Mouse (Mus musculus): ENCODE data around the gene Gmds. TPM values are rescaled to one million over a fixed set of nuclear protein-coding genes. Genes with fewer than 3 reads are reported as not detected.
A peak's percentile ranks its signal among the peaks of the same experiment; 100 is the strongest.

Gmds gene
- polyA plus RNA-seq, 1 experiment from 2014 or later = 31.4 TPM

DNA sequence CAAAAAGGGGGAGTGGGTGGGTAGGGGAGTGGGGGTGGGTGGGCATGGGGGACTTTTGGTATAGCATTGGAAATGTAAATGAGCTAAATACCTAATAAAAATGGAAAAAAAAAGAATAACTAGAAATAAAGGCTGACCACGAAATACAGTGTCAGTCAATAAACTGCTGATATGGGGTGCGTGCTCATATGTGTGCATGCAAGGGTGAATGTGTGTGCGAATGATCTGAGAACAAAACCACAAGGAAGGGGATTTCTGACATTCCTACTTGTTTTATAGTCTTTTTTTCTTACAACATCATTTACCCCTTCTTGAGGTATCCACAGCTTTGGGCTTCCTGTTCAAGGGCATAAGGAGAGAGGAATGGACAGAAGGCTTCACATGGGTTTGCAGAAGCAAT, 224.7 kb downstream of the Gmds start:
- ATAC-seq (ENCODE audit: insufficient number of reproducible peaks, low FRiP score, low TSS enrichment, low read depth) = no peak
- no peaks in the 10 kb centered on the region for H3K36me3 ChIP-seq (ENCODE audit: control insufficient read depth, insufficient read depth, low read length)
- no peaks in the 10 kb centered on the region for H3K9me3 ChIP-seq (ENCODE audit: control insufficient read depth, low read length)
- no peaks in the 10 kb centered on the region for H3K27me3 ChIP-seq (ENCODE audit: control insufficient read depth, insufficient read depth, low read length)
- 95% methylated on average over 3 of the region's 3 CpGs for WGBS
- DNase-seq (ENCODE audit: low spot score) = no peak
- H3K4me1 ChIP-seq (ENCODE audit: control insufficient read depth, insufficient read depth, low read length) = no peaks in the 10 kb centered on the region
- no peak overlapping the region for H3K27ac ChIP-seq (replicated peaks; ENCODE audit: low read depth, low read length)
- no peak overlapping the region for H3K9ac ChIP-seq (ENCODE audit: low read length)
- H3K4me3 ChIP-seq (ENCODE audit: low read depth, low read length) = no peak overlapping the region
- no peak overlapping the region for H3K4me2 ChIP-seq (ENCODE audit: low read depth, severe bottlenecking)

DNA sequence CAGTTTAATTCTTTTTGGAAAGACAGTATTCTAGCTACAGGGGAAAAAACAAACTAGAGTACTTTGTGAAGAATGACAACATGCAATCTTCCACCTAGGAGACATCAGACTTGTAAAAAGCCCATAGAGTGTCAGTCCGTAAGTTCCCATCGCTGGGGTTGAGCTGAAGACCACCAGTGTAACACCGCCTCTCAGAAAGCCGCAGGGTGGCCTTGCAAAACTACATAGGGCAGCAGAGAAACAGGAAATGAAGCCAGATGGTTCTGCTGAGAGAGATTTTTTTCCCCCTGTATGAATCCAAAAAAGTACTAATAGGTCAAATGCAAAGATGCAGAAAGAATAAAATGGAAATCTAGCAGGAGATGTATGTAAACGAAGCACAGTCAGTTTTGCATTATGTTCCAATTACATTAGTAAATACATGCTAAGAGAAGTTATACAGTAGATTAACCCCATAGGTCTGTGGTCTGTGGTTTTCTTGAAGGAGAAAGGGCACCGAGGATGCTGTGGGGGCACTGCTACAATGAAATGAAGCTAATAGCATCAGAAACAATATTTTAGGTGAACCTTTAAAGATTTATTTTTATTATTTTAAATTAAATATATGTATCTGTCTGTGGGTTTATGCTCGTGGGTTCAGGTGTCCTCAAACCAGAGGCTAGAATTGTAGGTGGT, 250.1 kb downstream of the Gmds start:
- ATAC-seq (ENCODE audit: insufficient number of reproducible peaks, low FRiP score, low TSS enrichment, low read depth) (no peak), DNase-seq (ENCODE audit: low spot score) (no peak)
- Histone ChIP-seq H3K27ac (replicated peaks; ENCODE audit: low read depth, low read length) (no peak overlapping the region), H3K4me2 (ENCODE audit: low read depth, severe bottlenecking) (no peak overlapping the region), H3K27me3 (ENCODE audit: control insufficient read depth, insufficient read depth, low read length) (no peaks in the 10 kb centered on the region), H3K4me1 (ENCODE audit: control insufficient read depth, insufficient read depth, low read length) (0 out of 2 replicates have a peak, but pooled peaks cover 4% of the 10 kb centered on the region), H3K9ac (ENCODE audit: low read length) (no peak overlapping the region), H3K36me3 (ENCODE audit: control insufficient read depth, insufficient read depth, low read length) (no peaks in the 10 kb centered on the region), H3K4me3 (ENCODE audit: low read depth, low read length) (no peak overlapping the region), H3K9me3 (ENCODE audit: control insufficient read depth, low read length) (no peaks in the 10 kb centered on the region)
- WGBS = 45% methylated on average over 7 of the region's 7 CpGs

DNA sequence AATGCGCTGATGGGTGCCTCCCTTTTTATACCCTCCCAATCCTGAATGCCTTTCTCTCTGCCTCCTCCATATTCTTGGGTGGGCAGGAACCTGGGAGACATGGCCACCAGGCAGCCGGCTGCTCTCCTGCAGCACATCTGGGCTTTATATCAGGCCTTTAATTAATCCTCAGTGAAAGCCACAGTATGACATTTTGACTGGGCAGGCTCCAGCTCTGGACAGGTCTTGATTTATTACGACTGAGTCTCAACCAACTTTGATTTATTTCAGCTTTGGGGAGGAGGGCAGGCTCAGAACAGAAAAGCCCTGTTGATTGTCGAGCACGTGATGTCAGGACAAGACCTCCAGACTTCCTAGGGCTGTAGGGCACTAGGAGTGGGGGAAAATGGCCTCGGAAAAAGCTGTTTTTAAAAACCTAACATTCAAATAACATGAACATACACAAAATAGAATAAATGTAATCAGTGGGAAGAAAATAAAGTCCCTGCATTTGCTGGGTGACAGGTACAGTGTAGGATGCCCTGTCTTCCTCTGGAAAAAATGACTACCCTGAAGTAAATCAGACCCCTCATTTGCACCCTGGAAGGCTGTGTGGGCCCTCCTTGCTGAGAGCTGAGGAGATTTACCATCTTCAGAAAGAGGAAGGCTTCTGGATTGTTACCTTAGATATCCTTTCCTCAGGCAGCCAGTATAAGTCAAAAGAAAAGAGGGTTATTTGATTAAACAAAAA, 257.9 kb downstream of the Gmds start:
- ATAC-seq (ENCODE audit: insufficient number of reproducible peaks, low FRiP score, low TSS enrichment, low read depth) (peak; percentile 86), DNase-seq (ENCODE audit: low spot score) (peak; percentile 59)
- no peak overlapping the region; the same call in 1 of the 2 replicates for H3K27ac ChIP-seq (replicated peaks; ENCODE audit: low read depth, low read length)
- H3K9me3 ChIP-seq (ENCODE audit: control insufficient read depth, low read length) = no peaks in the 10 kb centered on the region
- H3K9ac ChIP-seq (ENCODE audit: low read length) = no peak overlapping the region
- no peaks in the 10 kb centered on the region for H3K27me3 ChIP-seq (ENCODE audit: control insufficient read depth, insufficient read depth, low read length)
- H3K36me3 ChIP-seq (ENCODE audit: control insufficient read depth, insufficient read depth, low read length) = no peaks in the 10 kb centered on the region
- no peak overlapping the region for H3K4me2 ChIP-seq (ENCODE audit: low read depth, severe bottlenecking)
- WGBS = 25% methylated on average over 6 of the region's 6 CpGs
- no peak overlapping the region for H3K4me3 ChIP-seq (ENCODE audit: low read depth, low read length)
- peaks cover 6% of the 10 kb centered on the region for H3K4me1 ChIP-seq (ENCODE audit: control insufficient read depth, insufficient read depth, low read length)

DNA sequence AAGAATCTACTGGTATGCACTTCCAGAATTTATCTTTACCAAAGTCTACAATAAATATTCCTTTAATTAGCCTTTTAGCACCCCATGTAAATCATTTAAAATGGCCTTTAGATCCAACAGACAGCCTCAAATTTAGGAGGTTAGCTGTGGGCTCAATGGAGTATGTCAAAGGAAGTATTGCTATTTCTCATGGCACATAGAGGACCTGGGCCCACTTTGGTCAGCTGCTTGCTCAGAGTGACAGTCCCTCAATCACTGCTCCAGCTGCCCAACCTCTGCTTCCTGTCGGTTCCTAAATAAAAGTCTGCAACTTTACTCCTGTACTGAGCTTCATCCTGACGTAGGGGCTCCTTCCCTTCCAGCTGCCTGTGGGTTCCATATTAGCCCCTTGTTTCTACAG, 264.9 kb downstream of the Gmds start:
- H3K9me3 ChIP-seq (ENCODE audit: control insufficient read depth, low read length) = no peaks in the 10 kb centered on the region
- H3K27ac ChIP-seq (replicated peaks; ENCODE audit: low read depth, low read length) = no peak overlapping the region
- no peak overlapping the region for H3K4me2 ChIP-seq (ENCODE audit: low read depth, severe bottlenecking)
- no peaks in the 10 kb centered on the region for H3K36me3 ChIP-seq (ENCODE audit: control insufficient read depth, insufficient read depth, low read length)
- H3K4me1 ChIP-seq (ENCODE audit: control insufficient read depth, insufficient read depth, low read length) = peaks cover 12% of the 10 kb centered on the region
- no peak overlapping the region for H3K4me3 ChIP-seq (ENCODE audit: low read depth, low read length)
- 27% methylated on average over 2 of the region's 2 CpGs for WGBS
- ATAC-seq (ENCODE audit: insufficient number of reproducible peaks, low FRiP score, low TSS enrichment, low read depth) = no peak
- no peaks in the 10 kb centered on the region for H3K27me3 ChIP-seq (ENCODE audit: control insufficient read depth, insufficient read depth, low read length)
- H3K9ac ChIP-seq (ENCODE audit: low read length) = no peak overlapping the region
- DNase-seq (ENCODE audit: low spot score) = no peak

DNA sequence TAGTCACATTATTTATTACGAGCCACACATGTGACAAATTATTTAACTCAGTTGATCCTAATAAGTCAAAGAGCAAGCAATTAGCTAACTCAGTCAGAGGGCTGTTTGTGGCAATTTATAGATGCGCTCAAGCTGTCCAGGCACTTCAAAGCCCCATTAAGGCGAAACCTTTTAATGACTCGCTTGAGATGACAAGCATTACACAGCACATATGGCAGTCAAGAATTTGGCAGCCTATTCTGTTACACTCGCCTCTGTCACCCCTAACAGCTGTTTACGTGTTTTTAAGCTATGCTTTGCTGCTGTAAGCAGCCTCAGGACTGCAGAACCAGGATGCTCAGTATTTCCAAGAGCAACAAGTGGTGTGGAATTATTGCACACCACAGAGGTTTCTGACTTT, 283.2 kb downstream of the Gmds start:
- H3K4me3 ChIP-seq (ENCODE audit: low read depth, low read length) = no peak overlapping the region
- no peaks in the 10 kb centered on the region for H3K9me3 ChIP-seq (ENCODE audit: control insufficient read depth, low read length)
- peaks cover 17% of the 10 kb centered on the region for H3K27me3 ChIP-seq (ENCODE audit: control insufficient read depth, insufficient read depth, low read length)
- ATAC-seq (ENCODE audit: insufficient number of reproducible peaks, low FRiP score, low TSS enrichment, low read depth) = peak; percentile 60
- H3K4me2 ChIP-seq (ENCODE audit: low read depth, severe bottlenecking) = no peak overlapping the region
- H3K36me3 ChIP-seq (ENCODE audit: control insufficient read depth, insufficient read depth, low read length) = no peaks in the 10 kb centered on the region
- H3K4me1 ChIP-seq (ENCODE audit: control insufficient read depth, insufficient read depth, low read length) = peaks cover 8% of the 10 kb centered on the region
- no peak overlapping the region for H3K9ac ChIP-seq (ENCODE audit: low read length)
- under 1% methylated on average over 6 of the region's 6 CpGs for WGBS
- H3K27ac ChIP-seq (replicated peaks; ENCODE audit: low read depth, low read length) = no peak overlapping the region
- DNase-seq (ENCODE audit: low spot score) = peak; percentile 55

DNA sequence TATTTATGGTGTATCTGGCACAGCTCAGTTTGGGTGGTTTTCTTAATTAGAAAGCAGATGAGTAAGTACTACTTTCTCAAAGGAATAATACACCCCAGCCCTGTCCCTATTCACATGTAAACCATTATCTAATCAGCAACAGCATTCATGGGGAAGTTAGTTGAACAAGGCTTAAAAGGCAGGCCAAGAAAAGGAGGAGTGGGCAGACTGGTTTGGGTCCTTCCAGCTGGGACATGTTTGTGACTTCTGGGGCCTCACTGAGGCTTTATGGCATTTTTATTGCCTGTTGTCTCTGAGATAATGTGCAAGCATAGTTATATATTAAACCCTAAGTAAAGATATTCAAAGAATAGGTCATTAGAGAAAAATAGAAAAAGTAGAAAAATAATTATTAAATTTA, 285.0 kb downstream of the Gmds start:
- no peak overlapping the region for H3K27ac ChIP-seq (replicated peaks; ENCODE audit: low read depth, low read length)
- H3K4me1 ChIP-seq (ENCODE audit: control insufficient read depth, insufficient read depth, low read length) = peaks cover 8% of the 10 kb centered on the region
- no peak overlapping the region for H3K4me2 ChIP-seq (ENCODE audit: low read depth, severe bottlenecking)
- no peaks in the 10 kb centered on the region for H3K36me3 ChIP-seq (ENCODE audit: control insufficient read depth, insufficient read depth, low read length)
- ATAC-seq (ENCODE audit: insufficient number of reproducible peaks, low FRiP score, low TSS enrichment, low read depth) (no peak), DNase-seq (ENCODE audit: low spot score) (no peak)
- peaks cover 17% of the 10 kb centered on the region for H3K27me3 ChIP-seq (ENCODE audit: control insufficient read depth, insufficient read depth, low read length)
- H3K4me3 ChIP-seq (ENCODE audit: low read depth, low read length) = no peak overlapping the region
- no peaks in the 10 kb centered on the region for H3K9me3 ChIP-seq (ENCODE audit: control insufficient read depth, low read length)
- no peak overlapping the region for H3K9ac ChIP-seq (ENCODE audit: low read length)

DNA sequence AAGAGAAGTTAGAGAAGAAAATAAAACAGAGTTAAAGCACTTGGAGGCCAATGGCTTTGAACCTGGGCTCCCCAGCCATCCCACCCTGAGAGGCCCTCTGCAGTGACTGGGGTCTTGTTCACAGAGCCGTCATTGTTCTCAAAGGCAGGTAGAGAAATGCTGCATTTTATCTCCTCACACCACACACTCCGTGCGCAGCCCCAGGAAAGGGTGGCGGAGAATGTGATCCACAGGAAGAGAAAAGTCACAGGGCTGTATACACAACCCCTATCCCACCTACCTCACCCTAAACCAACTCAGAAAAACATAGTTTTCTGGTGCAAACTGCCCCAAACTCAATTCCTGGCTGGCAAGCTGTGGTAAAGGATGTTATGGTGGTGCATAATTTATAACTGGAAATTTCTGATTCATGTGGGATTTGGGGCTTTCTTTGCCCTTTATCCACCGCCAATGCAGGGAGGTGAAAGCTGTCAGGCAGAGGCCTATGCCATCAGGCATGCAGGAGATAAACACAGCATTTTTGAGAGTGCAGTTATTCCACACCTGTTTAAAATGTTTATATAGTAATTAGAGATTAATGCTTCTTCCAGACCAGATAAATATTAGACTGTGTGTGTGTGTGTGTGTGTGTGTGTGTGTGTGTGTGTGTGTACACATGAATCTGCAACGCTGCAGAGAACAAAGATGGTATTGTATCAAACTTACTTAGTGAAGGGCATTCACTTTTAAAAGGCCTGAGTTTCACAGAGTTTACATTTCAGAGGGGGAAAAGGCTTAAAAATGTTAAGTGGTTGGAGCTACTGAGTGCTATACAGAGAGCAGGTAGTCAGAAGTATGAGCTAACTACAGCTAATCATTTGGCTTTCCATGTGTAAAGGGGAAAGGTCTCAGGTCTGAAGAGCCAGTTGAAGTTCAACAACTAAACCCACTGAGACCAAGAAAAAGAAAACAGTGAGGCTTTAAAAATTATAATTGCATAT, 290.3 kb downstream of the Gmds start:
- Histone ChIP-seq H3K9ac (ENCODE audit: low read length) (no peak overlapping the region), H3K27ac (replicated peaks; ENCODE audit: low read depth, low read length) (peak overlapping the region; percentile 45; the same call in 1 of the 2 replicates), H3K4me1 (ENCODE audit: control insufficient read depth, insufficient read depth, low read length) (peaks cover 11% of the 10 kb centered on the region; the same call in 1 of the 2 replicates), H3K4me3 (ENCODE audit: low read depth, low read length) (no peak overlapping the region), H3K9me3 (ENCODE audit: control insufficient read depth, low read length) (no peaks in the 10 kb centered on the region), H3K36me3 (ENCODE audit: control insufficient read depth, insufficient read depth, low read length) (no peaks in the 10 kb centered on the region), H3K27me3 (ENCODE audit: control insufficient read depth, insufficient read depth, low read length) (peaks cover 20% of the 10 kb centered on the region), H3K4me2 (ENCODE audit: low read depth, severe bottlenecking) (no peak overlapping the region)
- ATAC-seq (ENCODE audit: insufficient number of reproducible peaks, low FRiP score, low TSS enrichment, low read depth) (no peak), DNase-seq (ENCODE audit: low spot score) (peak; percentile 39)
- 42% methylated on average over 6 of the region's 6 CpGs for WGBS

DNA sequence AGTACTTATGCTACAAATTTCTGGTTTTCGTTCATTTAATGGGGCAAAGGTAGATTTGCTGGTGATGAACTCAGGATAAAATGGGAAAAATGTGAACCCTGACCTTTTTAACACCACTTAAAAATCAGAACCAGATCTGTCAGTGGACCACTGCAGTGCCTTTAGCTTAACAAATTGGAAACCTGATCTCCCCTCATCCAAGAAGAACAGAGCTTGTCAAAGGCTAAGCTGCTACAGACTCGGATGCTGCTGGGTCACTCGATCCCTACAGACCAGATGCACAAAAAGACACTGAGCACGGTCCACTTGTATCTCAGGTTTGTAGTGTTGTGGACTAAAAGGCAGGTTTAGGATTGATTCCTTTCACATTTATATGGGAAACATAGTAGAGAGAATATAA, 291.6 kb downstream of the Gmds start:
- 4% methylated on average over 4 of the region's 4 CpGs for WGBS

More for the DNA sequence above, 291.6 kb downstream of the Gmds start:
- Histone ChIP-seq H3K36me3 (ENCODE audit: control insufficient read depth, insufficient read depth, low read length) (no peaks in the 10 kb centered on the region), H3K4me2 (ENCODE audit: low read depth, severe bottlenecking) (no peak overlapping the region), H3K27me3 (ENCODE audit: control insufficient read depth, insufficient read depth, low read length) (peaks cover 12% of the 10 kb centered on the region), H3K9ac (ENCODE audit: low read length) (no peak overlapping the region), H3K9me3 (ENCODE audit: control insufficient read depth, low read length) (no peaks in the 10 kb centered on the region), H3K4me3 (ENCODE audit: low read depth, low read length) (no peak overlapping the region), H3K27ac (replicated peaks; ENCODE audit: low read depth, low read length) (no peak overlapping the region), H3K4me1 (ENCODE audit: control insufficient read depth, insufficient read depth, low read length) (peaks cover 11% of the 10 kb centered on the region; the same call in 1 of the 2 replicates)
- no peak for DNase-seq (ENCODE audit: low spot score)
- no peak for ATAC-seq (ENCODE audit: insufficient number of reproducible peaks, low FRiP score, low TSS enrichment, low read depth)

Data from limb, embryonic 11.5 days (tissue).